Mouse (Mus musculus): ENCODE data around the gene Ano1.

Gene Ano1

GRCm38 (mm10) chr7:144581559-144582283 is 170.1 kb downstream of the Ano1 start:
- peak; percentile 93 for DNase-seq

DNA sequence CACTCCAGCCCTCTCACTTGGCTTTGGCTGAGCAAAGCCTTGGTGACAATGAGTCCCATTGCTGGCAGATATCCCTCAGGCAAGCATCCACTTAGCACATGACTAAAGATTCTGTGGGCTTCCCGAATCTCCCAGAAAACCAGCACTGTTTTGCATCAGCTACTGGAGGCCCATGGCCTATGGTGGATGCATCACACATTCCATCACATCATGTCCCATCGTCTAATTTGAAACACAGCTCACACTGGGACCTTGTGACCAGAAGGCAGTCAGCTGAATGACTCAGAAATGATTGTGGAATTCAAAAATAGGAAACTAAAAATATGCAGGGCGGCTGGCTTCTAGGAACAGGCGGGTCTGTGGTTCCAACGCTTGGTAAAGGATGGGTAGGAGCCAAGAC is 173.9 kb downstream of the Ano1 start:
- DNase-seq, result no peak

- DNase-seq, result peak; percentile 88
These were observed 179.5 kb downstream of the Ano1 start for GRCm38 (mm10) chr7:144572234-144572633.

DNA sequence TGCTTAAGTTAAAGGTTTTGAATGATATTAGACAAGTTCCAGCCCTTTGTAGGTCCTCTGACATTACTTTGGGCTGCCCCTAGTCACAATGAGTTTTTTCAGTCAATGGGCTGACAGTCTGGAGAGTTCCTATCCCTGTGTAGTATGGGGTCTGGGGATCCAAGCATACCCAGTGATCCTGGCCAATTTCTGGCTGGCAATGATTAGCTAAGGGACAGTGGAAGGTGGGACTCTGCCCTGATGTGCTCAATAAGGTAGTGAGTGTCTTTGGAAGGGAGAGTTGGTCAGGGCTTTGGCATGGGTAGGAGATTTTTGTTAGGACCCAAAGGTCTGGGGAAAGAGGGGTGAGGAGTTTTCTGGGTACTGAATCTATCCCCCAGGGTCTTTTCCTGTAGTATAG is 180.2 kb downstream of the Ano1 start:
- peak; percentile 86 for DNase-seq

DNA sequence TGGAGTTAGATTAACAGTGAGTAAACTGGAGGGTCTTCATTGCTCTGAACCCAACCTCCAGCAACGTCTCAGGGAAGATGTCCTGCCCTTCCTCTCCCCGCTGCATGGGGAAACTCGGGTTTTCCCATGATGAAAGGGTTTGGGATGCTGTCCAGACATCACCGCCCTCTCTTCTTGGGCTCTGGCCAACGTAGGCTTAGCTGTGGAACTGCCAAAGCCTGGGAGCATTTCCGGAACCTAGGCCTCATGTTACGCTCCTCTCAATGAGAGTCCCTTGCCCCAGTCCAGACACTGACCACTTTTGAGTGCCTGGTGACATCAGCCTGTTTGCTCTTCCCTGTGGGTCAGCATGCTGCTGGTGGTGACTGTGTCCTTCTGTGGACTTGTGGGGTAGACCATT is 182.3 kb downstream of the Ano1 start:
- DNase-seq, result peak; percentile 38

- DNase-seq, result no peak
These were observed 183.7 kb downstream of the Ano1 start for GRCm38 (mm10) chr7:144568091-144568490.

DNA sequence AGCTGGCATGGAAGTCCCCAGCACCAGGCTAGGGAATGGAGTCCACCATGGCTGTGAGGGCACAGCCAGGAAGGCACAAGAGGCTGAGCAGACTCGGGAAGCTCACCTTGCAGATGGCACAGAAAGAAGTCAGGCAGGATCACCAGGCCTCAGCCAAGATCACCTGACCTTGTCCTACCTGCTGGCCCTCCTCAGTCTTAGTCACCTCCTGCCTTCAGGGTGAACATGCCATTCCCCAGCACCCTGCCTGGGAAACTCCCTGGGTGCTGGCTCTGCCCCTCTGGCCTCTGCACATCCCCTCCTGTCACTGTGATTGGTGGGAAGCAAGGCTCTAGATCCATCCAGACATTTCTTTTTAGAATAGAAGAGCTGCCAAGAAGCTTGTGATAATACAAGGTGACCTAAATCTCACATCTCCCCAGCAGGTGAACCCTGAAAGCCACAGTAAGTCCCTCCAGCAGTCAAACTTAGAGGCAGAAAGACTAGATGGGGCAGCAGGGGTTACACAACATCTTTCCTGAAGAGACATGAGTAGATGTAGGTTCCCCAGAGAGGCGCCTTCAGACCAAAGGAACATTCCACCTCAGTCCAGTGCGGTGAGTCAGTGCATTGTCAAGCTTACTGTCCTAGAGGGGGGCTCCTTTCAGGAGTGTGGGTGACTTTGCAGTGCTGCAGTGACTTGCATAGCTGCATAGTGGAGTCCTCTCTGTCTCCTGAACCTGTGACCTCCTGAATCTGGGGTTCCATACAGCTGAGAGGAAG is 184.7 kb downstream of the Ano1 start:
- DNase-seq, result no peak

GRCm38 (mm10) chr7:144563456-144564155 is 188.2 kb downstream of the Ano1 start:
- DNase-seq, result peak; percentile 50

DNA sequence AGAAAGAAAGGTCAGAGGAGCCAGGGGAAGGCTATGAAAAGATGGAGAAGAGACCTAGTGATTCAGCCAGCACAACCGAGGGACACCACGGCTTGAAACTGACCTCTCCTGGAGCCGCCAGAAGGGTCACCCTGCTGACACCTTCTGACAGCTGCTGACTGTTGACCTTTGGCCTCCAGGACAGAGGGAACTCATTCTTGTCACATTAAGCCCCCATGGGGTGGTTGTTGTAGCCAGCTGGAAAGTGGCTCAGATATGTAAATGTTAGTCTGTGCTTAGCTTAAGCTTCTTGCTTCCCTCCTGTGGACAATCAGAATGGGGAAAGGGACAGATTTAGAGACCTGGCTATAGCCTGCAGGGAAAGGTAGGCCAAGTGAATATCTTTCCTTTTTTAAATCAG is 189.8 kb downstream of the Ano1 start:
- peak; percentile 29 for DNase-seq

DNA sequence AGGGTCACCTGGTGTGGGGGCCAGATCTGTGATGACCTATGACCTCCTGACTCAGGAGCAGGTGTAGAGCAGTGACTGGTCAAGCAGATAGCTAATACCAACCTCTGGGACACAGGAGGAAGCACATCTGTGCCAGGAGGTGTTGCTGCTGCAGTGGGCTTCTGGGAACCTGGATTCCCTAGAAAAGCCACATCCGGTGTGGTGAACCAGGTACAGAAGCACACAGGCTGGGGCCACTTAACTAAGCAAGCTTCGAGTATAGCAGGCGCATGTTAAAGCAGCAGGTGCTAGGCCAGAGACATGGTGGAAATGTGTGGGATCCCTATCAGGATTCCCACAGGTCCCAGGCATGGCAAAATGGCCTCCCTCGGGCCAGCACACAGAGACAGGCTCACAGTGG is 191.2 kb downstream of the Ano1 start:
- no peak for DNase-seq

GRCm38 (mm10) chr7:144558552-144558951 is 193.2 kb downstream of the Ano1 start:
- no peak for DNase-seq

- no peak for DNase-seq
These were observed 197.7 kb downstream of the Ano1 start for GRCm38 (mm10) chr7:144554123-144554472.

GRCm38 (mm10) chr7:144553237-144554122 is 198.3 kb downstream of the Ano1 start, which contains the start of gene Ppfia1:
Gene Ppfia1, minus strand, starts transcription at chr7:144553729.
- peak; percentile 97 for DNase-seq

DNA sequence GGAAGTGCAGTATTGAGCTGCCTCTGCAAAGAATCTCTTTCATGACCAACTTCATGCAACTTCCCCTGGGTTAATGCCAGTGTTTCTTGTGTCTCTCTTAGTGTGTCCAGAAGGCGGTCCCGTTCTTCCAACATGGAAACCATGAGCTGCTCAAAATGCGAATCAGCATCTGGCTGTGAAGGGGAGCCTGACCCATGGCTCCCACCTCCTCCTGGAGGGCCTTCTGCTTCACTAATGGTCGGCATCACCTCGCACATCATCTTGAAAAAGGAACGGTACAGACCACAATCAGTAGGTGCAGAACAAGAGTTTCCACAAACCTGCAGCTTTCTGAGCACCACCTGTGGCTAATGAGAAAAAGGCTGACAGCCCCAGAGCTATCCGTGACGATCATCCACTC is 199.5 kb downstream of the Ano1 start:
- no peak for DNase-seq

DNA sequence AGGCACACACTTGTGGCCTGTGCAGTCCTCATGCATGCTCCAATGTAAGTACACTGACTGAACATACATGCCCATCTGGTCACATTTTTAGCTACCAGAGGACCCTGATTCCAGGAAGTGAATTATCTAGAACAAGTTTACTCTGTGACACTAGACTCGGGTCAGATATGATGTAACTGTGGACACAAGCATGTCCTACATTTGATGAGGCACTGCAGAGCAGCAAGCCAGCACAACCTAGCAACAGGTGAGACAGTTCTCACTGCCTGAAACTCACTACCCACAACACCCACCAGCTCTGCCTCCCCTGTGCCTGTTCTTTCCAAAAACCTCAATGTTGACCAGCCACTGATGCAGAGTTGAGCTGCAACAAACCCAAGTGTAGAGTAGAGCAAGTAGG is 201.0 kb downstream of the Ano1 start:
- no peak for DNase-seq

DNA sequence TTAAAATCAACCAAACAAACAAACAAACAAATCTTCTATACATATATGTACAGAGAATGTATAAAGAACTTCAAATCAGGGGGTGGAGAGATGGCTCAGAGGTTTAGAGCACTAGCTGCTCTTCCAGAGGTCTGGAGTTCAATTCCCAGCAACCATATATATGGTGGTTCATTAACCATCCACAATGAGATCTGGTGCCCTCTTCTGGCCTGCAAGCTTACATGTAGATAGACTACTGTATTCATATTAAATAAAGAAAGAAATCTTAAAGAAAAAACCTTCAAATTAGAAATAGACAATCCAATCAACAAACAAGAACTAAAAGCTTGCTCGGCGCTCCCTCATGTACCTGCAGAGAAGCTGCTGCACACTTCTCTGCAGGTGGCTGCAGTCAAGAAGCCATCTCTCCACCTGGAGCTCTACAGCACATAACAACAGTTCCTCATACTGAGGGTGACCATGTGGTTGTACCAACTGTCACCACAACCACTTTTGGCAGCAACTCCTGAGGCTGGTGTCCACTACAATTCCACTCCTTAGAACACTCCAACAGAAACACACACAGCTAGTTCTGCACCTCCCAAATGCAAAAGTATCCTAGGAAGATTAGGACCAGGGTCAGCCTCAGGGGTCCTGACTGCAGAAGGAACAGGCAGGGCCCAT is 201.7 kb downstream of the Ano1 start:
- no peak for DNase-seq

DNA sequence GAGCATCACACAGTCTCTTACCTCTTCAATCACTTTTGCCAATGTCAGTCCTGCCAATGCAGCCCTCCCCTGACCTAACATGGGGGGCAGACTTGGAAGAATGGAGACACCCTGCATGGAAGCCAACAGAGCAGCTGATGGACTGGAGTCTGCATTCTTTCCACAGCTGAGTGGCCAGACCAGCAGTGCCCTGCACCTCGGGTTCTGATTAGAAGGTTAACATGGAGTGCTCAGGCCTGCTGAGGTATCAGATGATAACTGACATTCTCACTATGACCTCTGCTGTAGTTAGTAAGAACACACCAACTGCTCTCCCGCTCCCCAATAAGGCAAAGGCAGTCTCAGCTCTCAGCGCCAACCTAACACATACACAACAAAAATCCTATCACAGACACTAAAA is 206.5 kb downstream of the Ano1 start:
- peak; percentile 46 for DNase-seq

DNA sequence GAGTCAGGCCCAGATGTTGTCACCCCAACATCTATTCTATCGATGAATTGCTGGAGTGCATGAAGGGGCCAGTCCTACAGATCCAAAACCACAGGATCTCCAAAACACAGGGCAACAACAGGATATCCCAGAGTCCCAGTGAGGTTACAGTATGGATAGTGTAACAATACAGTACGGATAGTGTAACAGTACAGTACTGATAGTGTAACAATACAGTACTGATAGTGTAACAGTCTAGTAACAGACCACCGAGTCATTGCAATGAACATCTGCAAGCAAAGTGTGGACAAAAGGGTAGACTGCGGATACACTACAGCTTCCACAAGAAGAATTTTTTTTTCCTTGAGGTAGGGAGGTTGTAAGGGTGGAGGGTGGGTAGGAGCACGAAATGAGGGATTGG is 210.4 kb downstream of the Ano1 start:
- DNase-seq, result no peak

DNA sequence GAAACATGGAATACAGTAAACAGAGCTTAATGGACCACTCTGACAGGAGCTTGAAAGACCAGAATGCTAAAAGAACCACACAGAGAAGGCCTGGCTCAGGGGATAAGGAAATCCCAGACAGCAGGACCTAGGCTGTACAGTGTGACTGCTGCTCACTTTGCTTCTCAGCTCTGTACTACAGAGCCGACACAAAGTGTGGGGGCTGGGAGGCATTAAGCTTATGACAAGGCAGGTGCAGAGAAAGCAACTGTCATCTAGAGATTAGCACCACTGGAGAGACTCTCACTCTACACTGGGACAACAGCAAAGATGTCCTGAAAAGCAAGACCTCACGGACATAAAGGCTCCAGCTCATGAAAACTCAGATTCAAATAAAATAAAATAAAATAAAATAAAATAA is 212.6 kb downstream of the Ano1 start:
- DNase-seq, result no peak

All from kidney, adult 11 months (tissue).